Comparison of ENCODE assay signal across 7 mouse cellular contexts in genomic region chr5:88766121-88766520, GRCm38 (mm10). TPM values are rescaled to one million over a fixed set of nuclear protein-coding genes. Genes with fewer than 3 reads are reported as not detected.
DNase-seq lines count a peak whose midpoint lies in the region; ATAC-seq and TF ChIP-seq lines count a peak whose summit lies in the region.

No protein-coding gene starts in this region.

- H3ac ChIP-seq in C2C12 (ENCODE audit: control insufficient read depth, insufficient read length, low read depth), result no peak overlapping the region

- peak overlapping the region; percentile 58 for H3K4me2 ChIP-seq in midbrain, embryonic 12.5 days (replicated peaks)

- H3K4me3 ChIP-seq in C2C12 (ENCODE audit: insufficient read depth, poor library complexity, severe bottlenecking) (peak overlapping the region; percentile 69), ES-Bruce4 (ENCODE audit: low read depth, low read length) (0 out of 2 replicates have a peak overlapping the region, but pooled peaks have one; percentile 4)
- peak overlapping the region; percentile 75 for H3K4me3 ChIP-seq in midbrain, embryonic 12.5 days

- intact Hi-C loops in left cerebral cortex, postnatal 36 days (cut with DNase I), result loop anchor here (5.0 kb wide), 1 partner anchor 89 kb away; the partner anchor contains the start of gene Grsf1

- no peaks in the 10 kb centered on the region for H3K9me3 ChIP-seq in ES-Bruce4 (replicated peaks; ENCODE audit: control insufficient read depth, insufficient read depth, low read length, poor library complexity, severe bottlenecking)
- H3K9me3 ChIP-seq in midbrain, embryonic 12.5 days, result no peaks in the 10 kb centered on the region

- H3K27ac ChIP-seq in ES-Bruce4 (ENCODE audit: insufficient read depth, low read length), result no peak overlapping the region
- H3K27ac ChIP-seq in midbrain, embryonic 12.5 days (replicated peaks), result no peak overlapping the region

- peaks cover 24% of the 10 kb centered on the region for H3K79me3 ChIP-seq in C2C12 (ENCODE audit: low read depth)

- no peak for ATAC-seq in midbrain, embryonic 12.5 days (ENCODE audit: low FRiP score, low read depth)

- WGBS in midbrain, embryonic 12.5 days, result 59% methylated on average over 6 of the region's 6 CpGs

- H3K4me1 ChIP-seq in ES-Bruce4 (ENCODE audit: control insufficient read depth, insufficient read depth, low read length), result peaks cover 5% of the 10 kb centered on the region
- H3K4me1 ChIP-seq in midbrain, embryonic 12.5 days, result peaks cover 21% of the 10 kb centered on the region

- TF ChIP-seq POLR2A in ES-Bruce4 (IDR thresholded peaks at IDR 0.05; ENCODE audit: insufficient read depth, low read length), result no peak

- peaks cover 27% of the 10 kb centered on the region for H3K36me3 ChIP-seq in C2C12 (ENCODE audit: control insufficient read depth, insufficient read depth)
- H3K36me3 ChIP-seq in ES-Bruce4 (ENCODE audit: control insufficient read depth, insufficient read depth, low read length, poor library complexity, severe bottlenecking), result peaks cover 11% of the 10 kb centered on the region
- peaks cover 22% of the 10 kb centered on the region for H3K36me3 ChIP-seq in midbrain, embryonic 12.5 days

- no peak for TF ChIP-seq EP300 in ES-Bruce4 (IDR thresholded peaks at IDR 0.05; ENCODE audit: insufficient read depth, low read depth, low read length)

- H3K79me2 ChIP-seq in C2C12 (ENCODE audit: control insufficient read depth, insufficient read depth), result peaks cover 46% of the 10 kb centered on the region

- DNase-seq in forelimb bud, embryonic 11.5 days (ENCODE audit: low read depth, low spot score), result peak; percentile 4
- no peak for DNase-seq in left cerebral cortex, adult 9 months (ENCODE audit: low spot score in 2 of 2)
- no peak for DNase-seq in MN1 (ENCODE audit: low spot score)
- DNase-seq in left cerebral cortex, postnatal 36 days (ENCODE audit: low spot score in 2 of 2), result no peak

- H3K9ac ChIP-seq in ES-Bruce4 (ENCODE audit: low read depth, poor library complexity, severe bottlenecking), result peak overlapping the region; percentile 85
- H3K9ac ChIP-seq in midbrain, embryonic 12.5 days (replicated peaks), result peak overlapping the region; percentile 82

- TF ChIP-seq CTCF in C2C12 (IDR thresholded peaks at IDR 0.05; ENCODE audit: control insufficient read depth, insufficient read depth, insufficient read length) (no peak), ES-Bruce4 (IDR thresholded peaks at IDR 0.05; ENCODE audit: low read depth, low read length) (no peak)

- H3K27me3 ChIP-seq in C2C12 (ENCODE audit: control insufficient read depth, insufficient read depth, insufficient read length) (no peaks in the 10 kb centered on the region), ES-Bruce4 (ENCODE audit: control insufficient read depth, insufficient read depth, low read length, poor library complexity, severe bottlenecking) (no peaks in the 10 kb centered on the region)
- no peaks in the 10 kb centered on the region for H3K27me3 ChIP-seq in midbrain, embryonic 12.5 days

TF ChIP-seq in C2C12, 6 proteins besides CTCF, POLR2A, EP300 and RAD21:
- TF ChIP-seq CEBPB (IDR thresholded peaks at IDR 0.05; ENCODE audit: low read depth) (no peak), MAX (IDR thresholded peaks at IDR 0.05) (no peak), FOSL1 (IDR thresholded peaks at IDR 0.05; ENCODE audit: insufficient read depth, low read length, poor library complexity, severe bottlenecking) (no peak), USF1 (IDR thresholded peaks at IDR 0.05; ENCODE audit: low read depth) (no peak)

RNA-seq across cellular contexts. Expression of gene Dck, which starts 1.3 kb away (rescaled TPM):
- 14.1 TPM for polyA plus RNA-seq in C2C12 (2012; fragmentation: generic; extraction: Trizol)
- polyA plus RNA-seq in ES-Bruce4 (2011; ENCODE audit: insufficient read depth, insufficient read length, low read depth, missing spikeins), result 39.0 and 41.2 TPM in 2 replicates
- 114 and 117 TPM in 2 replicates for polyA plus RNA-seq in midbrain, embryonic 12.5 days (2016; fragmentation: Nextera tagmentation; extraction: Ambion mirVana)
- total RNA-seq in left cerebral cortex, postnatal 36 days (2021), result 10 to 100 TPM; 15.0 to 16.0 TPM

RNA-seq across cellular contexts. Expression of gene Mob1b, which starts 45.5 kb away (rescaled TPM):
- polyA plus RNA-seq in C2C12 (2012; fragmentation: generic; extraction: Trizol), result 5.5 TPM
- 22.6 and 26.1 TPM in 2 replicates for polyA plus RNA-seq in ES-Bruce4 (2011; ENCODE audit: insufficient read depth, insufficient read length, low read depth, missing spikeins)
- 15.8 and 17.5 TPM in 2 replicates for polyA plus RNA-seq in midbrain, embryonic 12.5 days (2016; fragmentation: Nextera tagmentation; extraction: Ambion mirVana)
- 10 to 100 TPM; 26.1 to 32.6 TPM for total RNA-seq in left cerebral cortex, postnatal 36 days (2021)

Comparison
In these comparisons a context has a peak if more than half of its experiments do, and no peak if none do; other contexts are left out.
1. H3K4me3 ChIP-seq: peak in every context shown above with its lines; median percentile 75 in midbrain, embryonic 12.5 days; 69 in C2C12; 4 in ES-Bruce4.